Mouse (Mus musculus) mammary gland, adult 2 months (tissue): ENCODE measurements around the gene Fam169b. TPM values are rescaled to one million over a fixed set of nuclear protein-coding genes. Genes with fewer than 3 reads are reported as not detected.

Experiments
- polyA plus RNA-seq: library from polyadenylated mRNA; depleted of rRNA; stranded (reverse); fragments of >200 nt; gene quantifications from 2 replicates; pipeline ENCODE4 v1.2.3, GENCODE M21; 2012; ENCODE audit warnings: low replicate concordance; rRNA removed

The Fam169b gene
- polyA plus RNA-seq, result 14.0 and 19.2 TPM in 2 replicates

DNA sequence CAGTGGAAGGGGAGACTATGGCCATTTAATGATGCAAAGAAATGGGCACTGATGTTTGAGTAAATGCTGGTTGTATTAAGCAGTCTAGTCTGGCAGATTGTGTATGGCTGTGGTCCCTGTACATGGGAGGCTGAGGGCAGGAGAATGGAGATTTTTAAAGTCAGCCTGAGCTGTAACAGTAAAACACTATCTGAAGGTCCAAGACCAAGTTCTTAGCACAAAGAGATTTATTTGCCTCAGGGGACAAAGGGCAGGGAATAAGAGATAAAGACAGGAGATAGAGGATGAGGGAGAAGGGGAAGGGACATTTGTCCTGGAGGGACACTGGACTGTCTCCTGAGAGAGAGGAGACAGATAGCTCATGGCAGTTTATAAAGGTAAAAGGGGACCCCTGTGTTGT lies at the start of gene Fam169b:
Gene Fam169b (plus strand): TSS at position 325 of the 400 bp plus-strand sequence.

GRCm38 (mm10) chr7:68264028-68264453 lies 9.6 kb upstream of the Fam169b start, which contains the start of gene Pgpep1l:
Gene Pgpep1l (minus strand): TSS chr7:68264233.

Other genes starting within 250 kb of the Fam169b start
- gene Pgpep1l, start 9.6 kb upstream of the Fam169b start, polyA plus RNA-seq, result 0.24 and 0.33 TPM in 2 replicates